Mouse (Mus musculus) cerebellum, postnatal 14 days (tissue): ENCODE measurements around the gene 4932411N23Rik.
"Not testable (repeated sequence)": the region's sequence is repeated elsewhere in the genome, so short reads cannot be mapped to it uniquely, and the experiment has no call there.

ENCODE experiments used
- DNase-seq, 2 experiments: peaks; one replicate each; pipeline ENCODE4 v3.0.0; 2021; ENCODE audit warnings: mixed read lengths in 2 of 2

4932411N23Rik gene

DNA sequence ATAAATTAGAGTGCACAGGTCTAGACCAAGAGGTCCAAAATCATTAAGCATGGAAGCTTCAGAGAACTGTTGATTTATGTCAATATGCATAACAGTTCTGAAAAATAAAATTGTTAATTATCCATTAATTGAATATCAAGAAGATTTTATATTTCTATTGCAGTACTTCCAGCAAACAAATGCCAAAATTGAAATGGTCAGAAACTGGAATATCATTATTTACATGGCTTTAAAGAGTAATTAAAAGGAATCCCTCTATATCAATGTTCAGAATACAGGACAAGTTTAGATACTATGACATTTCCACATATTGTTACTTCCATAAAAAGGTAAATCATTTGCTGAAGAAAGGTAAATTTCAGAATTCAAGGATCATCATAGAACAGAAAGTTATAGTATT is at the start of gene 4932411N23Rik:
4932411N23Rik (minus strand) TSS at position 101 of the 400 bp plus-strand sequence.
- DNase-seq, result no peak

GRCm38 (mm10) chrX:126779895-126780294 is 35.8 kb downstream of the 4932411N23Rik start:
- DNase-seq, result no peak

- peak in 1 of 2 experiments; percentile 0 for DNase-seq
These were observed 38.0 kb downstream of the 4932411N23Rik start for GRCm38 (mm10) chrX:126777643-126778042.

- not testable (repeated sequence) for DNase-seq
These were observed 40.8 kb downstream of the 4932411N23Rik start for GRCm38 (mm10) chrX:126774846-126775245.

GRCm38 (mm10) chrX:126773511-126773910 is 42.2 kb downstream of the 4932411N23Rik start:
- peak in 1 of 2 experiments; percentile 1 for DNase-seq
